Mouse (Mus musculus) liver, embryonic 14.5 days (tissue): ENCODE results near the gene Spin2d. TPM values are rescaled to one million over a fixed set of nuclear protein-coding genes. Genes with fewer than 3 reads are reported as not detected.
"Not testable (repeated sequence)": the region's sequence is repeated elsewhere in the genome, so short reads cannot be mapped to it uniquely, and the experiment has no call there.

Experiments used
- ATAC-seq: fragments of 200-750 bp; cut with Nextera tagmentation; 2 replicates; pipeline ENCODE4 v1.8.0; 2017; ENCODE audit warnings: moderate number of reproducible peaks, mild to moderate bottlenecking, moderate library complexity; ENCODE audit not compliant: insufficient read depth
- DNase-seq, 3 experiments: peaks; one replicate each; pipeline ENCODE4 v3.0.0-alpha.2; 2012 to 2013; ENCODE audit warnings: low read depth in 3 of 3, low spot score in 3 of 3
- H3K27ac ChIP-seq: fragments of 300-500 bp; sonication (generic); 2 replicates; pipeline ENCODE4 v1.5.1; 2014; ENCODE audit warnings: moderate library complexity, mild to moderate bottlenecking, control low read depth, inconsistent platforms
- H3K27me3 ChIP-seq: fragments of 300-500 bp; sonication (generic); 2 replicates; pipeline ENCODE4 v1.6.1; 2014; ENCODE audit warnings: mild to moderate bottlenecking, low read length, moderate library complexity; ENCODE audit not compliant: control insufficient read depth, insufficient read depth
- H3K36me3 ChIP-seq: fragments of 300-500 bp; sonication (generic); replicated peaks from 2 replicates; pipeline ENCODE4 v1.6.1; 2014; ENCODE audit warnings: low read depth; ENCODE audit not compliant: control insufficient read depth, insufficient read depth
- H3K4me1 ChIP-seq, 2 experiments: fragments of 200-500 bp in 1 of 2; fragments of 300-500 bp in 1 of 2; sonication (generic) in 1 of 2; replicated peaks; 2 replicates each; pipeline ENCODE4 v1.6.1; 2012 to 2014; ENCODE audit warnings: antibody characterized with exemption in 1 of 2, inconsistent platforms in 1 of 2, low read length in 1 of 2; ENCODE audit not compliant: control insufficient read depth in 2 of 2, insufficient read depth in 2 of 2
- H3K4me2 ChIP-seq: fragments of 300-500 bp; sonication (generic); 2 replicates; pipeline ENCODE4 v1.6.1; 2014; ENCODE audit warnings: low read depth, mild to moderate bottlenecking, control low read depth, moderate library complexity
- H3K4me3 ChIP-seq, 2 experiments: fragments of 200-500 bp in 1 of 2; fragments of 300-500 bp in 1 of 2; sonication (generic) in 1 of 2; 2 replicates each; pipeline ENCODE4 v1.5.1; 2012 to 2014; ENCODE audit warnings: low read depth in 2 of 2, low read length in 2 of 2, mild to moderate bottlenecking in 2 of 2, control low read depth in 1 of 2, inconsistent platforms in 1 of 2, moderate library complexity in 1 of 2; ENCODE audit not compliant: insufficient read depth in 1 of 2
- H3K9ac ChIP-seq: fragments of 300-500 bp; sonication (generic); replicated peaks from 2 replicates; pipeline ENCODE4 v1.6.1; 2014; ENCODE audit warnings: mild to moderate bottlenecking, control low read depth, moderate library complexity
- H3K9me3 ChIP-seq: fragments of 300-500 bp; sonication (generic); 2 replicates; pipeline ENCODE4 v1.6.1; 2016; ENCODE audit warnings: low read length, mixed read lengths; ENCODE audit not compliant: control insufficient read depth
- CTCF ChIP-seq: IDR thresholded peaks from 2 replicates; pipeline ENCODE4 v1.5.1; 2016; ENCODE audit warnings: antibody characterized with exemption, low read depth, control low read depth
- EP300 ChIP-seq: IDR thresholded peaks from 2 replicates; pipeline ENCODE4 v1.6.1; 2016; ENCODE audit warnings: antibody characterized with exemption, low read depth
- WGBS: fragments of 180-500 bp; shearing (Covaris S2); extraction: QIAGEN DNeasy Blood & Tissue Kit; methylation state at CpG from one replicate; pipeline ENCODE4 v1.1.7; 2014; ENCODE audit not compliant: insufficient replicate concordance; 5-methylcytosine and 5-hydroxymethylcytosine counted together
- polyA plus RNA-seq, 2 experiments: library from polyadenylated mRNA; depleted of rRNA in 1 of 2; stranded (reverse) in 1 of 2; unstranded in 1 of 2; fragments of >200 nt; fragmentation: Nextera tagmentation in 1 of 2; extraction: Ambion mirVana in 1 of 2; gene quantifications; 2 replicates each; pipeline versions ENCODE4 v1.2.1 to v1.2.3; 2012 to 2014

The Spin2d gene
- polyA plus RNA-seq (2012; rRNA removed), result not detected in 2 replicates
- polyA plus RNA-seq (2014; fragmentation: Nextera tagmentation; extraction: Ambion mirVana), result not detected in 2 replicates

DNA sequence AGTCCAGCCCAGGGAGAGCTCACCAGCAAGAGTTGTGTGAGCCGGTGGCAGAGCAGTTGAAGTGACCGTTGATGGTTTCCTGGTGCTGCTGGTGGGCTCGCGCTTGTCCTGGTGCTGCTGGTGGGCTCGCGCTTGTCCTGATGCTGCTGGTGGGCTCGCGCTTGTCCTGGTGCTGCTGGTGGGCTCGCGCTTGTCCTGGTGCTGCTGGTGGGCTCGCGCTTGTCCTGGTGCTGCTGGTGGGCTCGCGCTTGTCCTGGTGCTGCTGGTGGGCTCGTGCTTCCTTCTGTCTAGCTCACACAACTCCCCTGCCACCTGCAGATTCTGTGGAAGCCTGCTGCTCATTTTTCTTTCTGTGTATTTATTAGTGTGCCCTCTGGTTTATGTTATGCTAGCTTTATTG is at the start of gene Spin2d:
Spin2d (minus strand) TSS at position 101 of the 400 bp plus-strand sequence.
- not testable (repeated sequence) for H3K9me3 ChIP-seq, ATAC-seq, H3K27me3 ChIP-seq, DNase-seq, H3K36me3 ChIP-seq, H3K4me2 ChIP-seq, H3K4me3 ChIP-seq, H3K4me1 ChIP-seq, H3K9ac ChIP-seq, H3K27ac ChIP-seq
- WGBS, result 37% methylated on average over 4 of the region's 15 CpGs

DNA sequence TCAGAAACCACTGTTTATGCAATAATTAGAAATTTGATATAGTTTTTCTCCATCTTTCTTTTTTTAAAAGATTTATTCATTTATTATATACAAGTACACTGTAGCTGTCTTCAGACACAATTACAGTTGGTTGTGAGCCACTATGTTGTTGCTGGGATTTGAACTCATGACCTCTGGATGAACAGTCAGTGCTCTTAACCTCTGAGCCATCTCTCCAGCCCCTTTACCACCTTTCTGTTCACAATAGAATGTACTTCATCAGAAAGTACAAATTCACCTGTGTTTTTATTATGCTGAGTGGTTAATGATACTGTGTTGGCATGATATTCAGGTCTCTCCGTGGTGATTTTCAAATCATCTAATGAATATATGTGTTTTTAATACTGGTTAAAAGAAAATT is 48.6 kb upstream of the Spin2d start:
- H3K27ac ChIP-seq, result no peak overlapping the region
- no peak overlapping the region for H3K4me3 ChIP-seq
- no peak for TF ChIP-seq EP300
- no peak for TF ChIP-seq CTCF
- no peaks in the 10 kb centered on the region for H3K9me3 ChIP-seq
- H3K4me2 ChIP-seq, result no peak overlapping the region
- DNase-seq (no peak), ATAC-seq (no peak)
- no peaks in the 10 kb centered on the region; the same call in 1 of the 2 replicates for H3K27me3 ChIP-seq
- WGBS, result 38% methylated on average over 1 of the region's 1 CpGs
- H3K9ac ChIP-seq, result no peak overlapping the region
- no peaks in the 10 kb centered on the region for H3K36me3 ChIP-seq
- no peaks in the 10 kb centered on the region for H3K4me1 ChIP-seq

DNA sequence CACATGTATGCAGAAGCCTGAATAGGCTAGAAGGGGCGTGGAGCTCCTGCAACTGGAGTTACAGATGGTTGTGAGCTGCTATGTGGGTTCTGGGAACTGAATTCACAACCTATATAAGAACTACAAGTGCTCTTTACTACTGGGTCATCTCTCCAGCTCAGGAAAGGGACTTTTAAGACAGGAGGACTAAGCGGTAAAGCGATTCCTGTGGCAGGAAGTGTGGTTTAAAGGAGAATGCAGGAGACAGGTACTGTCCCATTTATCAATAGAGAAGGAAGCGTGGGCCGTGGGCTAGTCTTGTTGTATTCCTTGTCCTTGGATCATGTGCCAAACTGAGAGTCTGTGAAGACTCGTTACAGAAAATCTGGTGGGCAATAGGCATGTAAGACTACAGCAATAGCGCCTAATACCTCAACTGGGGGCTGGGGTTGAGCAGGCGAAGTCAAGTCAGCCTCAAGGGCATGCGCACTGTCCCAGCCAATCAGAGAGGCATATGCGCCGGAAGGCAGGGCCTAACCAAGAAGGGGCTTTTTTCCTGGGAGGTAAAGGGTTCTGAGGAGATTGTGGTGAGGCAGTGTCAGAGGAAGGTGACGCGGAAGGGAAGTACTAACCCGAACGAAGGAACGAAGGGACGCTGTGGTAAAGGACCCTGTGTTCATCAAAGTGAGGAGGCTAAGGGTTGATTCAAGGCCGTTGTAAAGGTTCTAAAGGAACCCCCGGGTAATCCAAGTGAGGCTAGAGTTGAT is 37.2 kb upstream of the Spin2d start, which contains the start of gene Xlr4b:
Xlr4b (plus strand) TSS at position 515 of the 746 bp plus-strand sequence.
- 39% methylated on average over 10 of the region's 19 CpGs for WGBS
- H3K9me3 ChIP-seq, H3K9ac ChIP-seq, H3K4me2 ChIP-seq, H3K36me3 ChIP-seq, DNase-seq, H3K4me3 ChIP-seq, H3K27me3 ChIP-seq, ATAC-seq, H3K4me1 ChIP-seq, H3K27ac ChIP-seq: not testable (repeated sequence)

DNA sequence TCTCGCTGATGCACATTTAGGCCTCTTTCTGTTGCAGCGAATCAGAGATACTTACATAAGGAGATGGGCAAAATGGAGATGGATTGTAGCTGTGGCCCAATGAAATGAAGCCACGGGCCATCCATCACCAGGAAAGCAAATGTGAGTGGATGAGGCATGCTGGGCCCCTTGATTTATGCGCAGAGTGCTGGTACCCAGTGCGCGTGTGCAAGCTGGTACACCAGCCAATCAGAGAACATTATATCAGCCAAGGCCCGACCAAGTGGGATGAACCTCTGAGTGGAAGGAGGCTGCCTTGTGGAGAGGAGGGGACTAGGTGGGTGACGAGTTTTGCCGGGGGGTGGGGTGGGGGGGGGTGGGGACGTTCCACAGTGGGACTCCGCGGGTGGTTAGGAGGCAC is 15.1 kb upstream of the Spin2d start, which contains the start of gene Xlr3b:
Xlr3b (plus strand) TSS at position 274 of the 400 bp plus-strand sequence.
- H3K27me3 ChIP-seq, ATAC-seq, DNase-seq, H3K4me2 ChIP-seq, H3K9ac ChIP-seq, H3K4me3 ChIP-seq, H3K4me1 ChIP-seq, H3K9me3 ChIP-seq, H3K27ac ChIP-seq, H3K36me3 ChIP-seq: not testable (repeated sequence)
- 68% methylated on average over 12 of the region's 12 CpGs for WGBS

DNA sequence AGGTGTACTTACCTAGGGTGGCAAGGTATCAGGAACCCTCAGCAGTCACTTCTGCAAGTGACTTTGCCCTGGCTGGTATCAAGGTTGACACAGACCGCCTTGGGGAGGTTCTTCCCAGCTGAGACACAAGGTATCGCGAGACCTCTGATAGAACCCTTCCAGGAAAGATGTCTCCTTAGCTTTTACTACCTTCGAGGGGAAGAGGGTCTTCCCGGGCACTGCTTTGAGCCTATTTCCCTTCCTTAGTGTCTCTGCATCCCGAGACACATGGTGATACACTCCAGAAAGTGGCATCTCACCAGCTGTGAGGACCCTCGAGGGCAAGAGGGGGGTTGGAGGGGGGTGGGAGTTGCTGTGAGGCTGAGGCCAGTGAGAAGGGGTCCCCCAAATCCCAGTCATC is 27.4 kb downstream of the Spin2d start, which contains the start of gene DXBay18:
DXBay18 (minus strand) TSS at position 101 of the 400 bp plus-strand sequence.
- H3K4me2 ChIP-seq, DNase-seq, ATAC-seq, H3K4me3 ChIP-seq, H3K9ac ChIP-seq, H3K36me3 ChIP-seq, H3K27ac ChIP-seq, H3K27me3 ChIP-seq, H3K9me3 ChIP-seq, H3K4me1 ChIP-seq: not testable (repeated sequence)
- no CpG with 5 or more reads among the region's 7 CpGs for WGBS

DNA sequence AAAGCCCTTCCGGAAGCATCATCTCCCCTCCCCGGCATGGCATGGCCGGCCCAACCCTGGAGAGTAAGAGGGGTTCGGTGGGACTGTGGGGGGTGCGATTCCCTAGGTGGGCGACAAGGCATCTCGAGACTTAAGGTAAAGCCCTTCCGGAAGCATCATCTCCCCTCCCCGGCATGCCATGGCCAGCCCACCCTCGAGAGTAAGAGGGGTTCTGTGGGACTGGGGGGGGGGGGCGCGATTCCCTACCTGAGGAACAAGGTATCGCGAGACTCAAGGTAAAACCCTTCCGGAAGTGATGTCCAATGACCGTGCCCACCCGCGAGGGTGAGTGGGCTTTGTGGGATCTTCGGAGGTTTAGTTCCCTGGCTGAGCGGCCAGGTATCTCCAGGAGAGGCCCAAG is 28.3 kb downstream of the Spin2d start, which contains the start of gene Xlr5b:
Xlr5b (plus strand) TSS at position 301 of the 400 bp plus-strand sequence.
- H3K4me1 ChIP-seq, H3K4me3 ChIP-seq, H3K36me3 ChIP-seq, H3K9me3 ChIP-seq, ATAC-seq, H3K4me2 ChIP-seq, H3K9ac ChIP-seq, H3K27ac ChIP-seq, H3K27me3 ChIP-seq, DNase-seq: not testable (repeated sequence)
- no CpG with 5 or more reads among the region's 20 CpGs for WGBS

DNA sequence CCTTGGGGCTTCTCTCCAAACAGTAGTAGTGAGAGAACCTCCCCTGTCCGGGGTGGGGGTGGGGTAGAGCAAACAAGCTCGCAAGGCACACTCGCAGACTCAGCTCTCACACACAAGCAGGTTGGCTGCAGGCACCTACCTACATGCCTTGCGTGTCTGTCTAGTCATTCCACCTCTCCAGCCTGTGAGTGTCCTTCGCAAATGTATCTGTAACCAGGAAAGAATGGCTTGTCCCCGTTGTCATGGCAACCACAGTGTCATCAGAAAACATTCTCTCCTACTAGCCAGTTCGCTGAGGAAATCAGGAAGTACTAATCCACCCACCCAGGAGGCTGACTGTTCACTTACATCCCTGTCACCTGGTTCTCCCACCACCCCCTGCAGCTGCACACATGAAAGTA is 33.6 kb downstream of the Spin2d start:
- not testable (repeated sequence) for H3K9ac ChIP-seq, H3K27ac ChIP-seq, H3K4me2 ChIP-seq, H3K36me3 ChIP-seq, H3K4me3 ChIP-seq, H3K9me3 ChIP-seq, DNase-seq, H3K27me3 ChIP-seq, H3K4me1 ChIP-seq, ATAC-seq
- WGBS, result no CpG with 5 or more reads among the region's 7 CpGs
